Mouse (Mus musculus) thymus, postnatal 10 days (tissue): ENCODE results near the gene Bud23.
"Not testable (repeated sequence)": the region's sequence is repeated elsewhere in the genome, so short reads cannot be mapped to it uniquely, and the experiment has no call there.

Experiments
- DNase-seq, 2 experiments: peaks; one replicate each; pipeline ENCODE4 v3.0.0; 2021; ENCODE audit warnings: low spot score in 2 of 2

The Bud23 gene

DNA sequence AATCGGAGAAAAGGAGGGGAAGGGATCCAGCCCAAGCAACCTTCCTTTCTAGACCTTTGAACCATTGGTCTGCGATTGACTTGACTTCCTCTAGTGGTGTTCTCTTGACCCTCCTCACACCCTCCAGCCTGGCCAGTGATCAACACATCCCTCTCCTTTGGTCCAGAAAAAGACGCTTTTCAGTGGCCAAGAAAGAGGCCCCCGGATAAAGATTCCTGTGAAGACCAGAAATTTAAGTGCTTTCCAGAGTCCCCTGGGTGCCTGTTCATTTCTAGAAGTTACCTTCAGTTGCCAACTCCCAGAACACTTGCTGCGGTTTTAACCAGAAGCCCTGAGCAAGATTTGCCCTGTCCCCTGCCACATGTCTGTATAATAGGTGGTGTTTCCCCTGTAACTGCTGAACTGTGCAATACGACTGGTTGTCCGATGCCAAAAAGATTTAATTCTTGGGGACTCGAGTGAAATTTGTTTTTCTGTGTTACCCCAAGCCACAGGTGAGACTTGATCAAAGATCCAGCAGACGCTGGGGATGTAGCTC, at the start of gene Bud23:
Bud23 (minus strand) TSS at position 51 of the 538 bp plus-strand sequence.
- not testable (repeated sequence) for DNase-seq

- DNase-seq = no peak
These were observed 49.0 kb upstream of the Bud23 start for GRCm38 (mm10) chr5:135113782-135114181.

GRCm38 (mm10) chr5:135109976-135110375, 45.2 kb upstream of the Bud23 start:
- DNase-seq = no peak

GRCm38 (mm10) chr5:135109426-135109825, 44.7 kb upstream of the Bud23 start:
- no peak for DNase-seq

DNA sequence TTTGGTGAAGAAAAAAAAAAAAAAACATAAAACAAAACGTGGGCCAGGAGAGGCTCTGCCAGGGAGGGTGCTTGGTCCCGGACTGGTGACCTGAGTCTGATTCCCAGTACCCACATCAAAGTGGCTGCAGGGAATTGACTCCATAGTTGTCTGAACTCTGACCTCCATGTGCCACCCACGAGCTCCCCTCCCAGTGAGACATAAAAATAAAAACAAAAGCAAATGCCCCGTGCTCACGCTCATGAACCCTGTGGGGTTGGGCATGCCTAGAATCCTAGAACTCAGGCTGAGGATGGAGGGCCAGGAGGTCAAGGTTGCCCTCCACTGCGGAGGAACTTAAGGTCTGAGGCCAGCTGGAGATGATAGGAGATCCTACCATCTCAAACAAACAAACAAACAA, 44.3 kb upstream of the Bud23 start:
- no peak for DNase-seq

- peak; percentile 9 to 46 for DNase-seq
These were observed 43.1 kb upstream of the Bud23 start for GRCm38 (mm10) chr5:135107521-135108501.

- DNase-seq = peak; percentile 60 to 65
These were observed 42.0 kb upstream of the Bud23 start for GRCm38 (mm10) chr5:135106758-135107256.

GRCm38 (mm10) chr5:135103999-135104660, 39.4 kb upstream of the Bud23 start:
- peak in 1 of 2 experiments; percentile 24 for DNase-seq

DNA sequence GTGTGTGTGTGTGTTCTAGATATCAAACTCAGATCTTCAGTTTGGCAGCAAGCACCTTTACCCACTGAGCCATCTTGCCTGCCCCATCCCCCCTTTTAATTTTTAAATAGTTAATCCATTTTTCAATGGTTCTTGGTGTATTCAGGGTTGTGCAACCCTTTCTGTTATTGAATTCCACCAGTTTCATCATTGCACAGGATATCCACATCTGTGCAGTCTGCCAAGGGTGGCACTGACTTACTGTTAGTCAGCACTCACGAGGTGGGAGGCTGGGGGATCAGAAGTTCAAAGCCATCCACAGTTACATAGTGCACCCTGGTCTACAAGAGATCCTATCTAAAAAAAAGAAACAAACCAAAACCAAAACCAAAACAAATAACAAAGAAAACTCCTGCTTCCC, 36.2 kb upstream of the Bud23 start:
- no peak for DNase-seq

GRCm38 (mm10) chr5:135089653-135090052, 24.9 kb upstream of the Bud23 start, which contains the start of gene Mlxipl:
TSS of gene Mlxipl (plus strand) at chr5:135089890.
- DNase-seq = no peak

DNA sequence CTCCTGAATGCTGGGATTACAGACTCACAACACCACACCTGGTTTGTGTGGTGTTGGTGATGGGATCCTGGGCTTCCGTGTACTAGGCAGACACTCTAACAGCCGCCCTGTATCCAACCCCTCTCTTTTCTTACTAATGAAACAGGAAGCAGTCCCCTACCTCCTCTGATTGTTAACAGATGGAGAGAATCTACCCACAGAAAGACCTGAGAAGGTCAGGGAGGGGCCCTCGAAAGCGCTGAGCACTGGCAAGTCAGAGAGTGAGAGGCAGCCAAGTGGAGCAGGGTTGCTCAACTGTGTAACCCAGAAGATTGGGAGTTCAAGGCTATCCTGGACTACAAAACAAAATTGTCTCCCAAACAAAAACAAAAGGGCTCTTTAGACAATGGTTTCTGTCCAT, 22.1 kb upstream of the Bud23 start:
- no peak for DNase-seq

GRCm38 (mm10) chr5:135080539-135080938, 15.8 kb upstream of the Bud23 start:
- DNase-seq = no peak

GRCm38 (mm10) chr5:135079578-135079977, 14.8 kb upstream of the Bud23 start:
- no peak for DNase-seq

DNA sequence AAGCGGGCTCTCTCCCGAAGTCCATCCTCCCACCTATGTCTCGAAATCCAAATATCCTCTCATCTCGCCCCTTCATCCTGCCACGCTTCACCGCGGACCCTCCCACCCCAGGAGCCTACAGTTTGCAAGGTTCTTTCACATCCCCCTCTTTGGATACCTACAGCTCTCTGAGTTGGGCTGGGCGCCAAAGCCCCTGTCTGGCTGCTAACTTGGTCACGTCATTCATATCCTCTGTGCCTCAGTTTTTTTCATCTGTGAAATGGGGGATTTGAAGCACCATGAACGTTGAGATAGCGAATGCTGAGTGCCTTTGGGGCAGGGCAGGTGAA, 13.7 kb upstream of the Bud23 start:
- no peak for DNase-seq

- DNase-seq = peak; percentile 66 to 93
These were observed 13.1 kb upstream of the Bud23 start, which contains the start of gene Vps37d for GRCm38 (mm10) chr5:135077564-135078481. TSS of gene Vps37d (minus strand) at chr5:135078266.

- no peak for DNase-seq
These were observed 12.3 kb upstream of the Bud23 start for GRCm38 (mm10) chr5:135076931-135077505.

DNA sequence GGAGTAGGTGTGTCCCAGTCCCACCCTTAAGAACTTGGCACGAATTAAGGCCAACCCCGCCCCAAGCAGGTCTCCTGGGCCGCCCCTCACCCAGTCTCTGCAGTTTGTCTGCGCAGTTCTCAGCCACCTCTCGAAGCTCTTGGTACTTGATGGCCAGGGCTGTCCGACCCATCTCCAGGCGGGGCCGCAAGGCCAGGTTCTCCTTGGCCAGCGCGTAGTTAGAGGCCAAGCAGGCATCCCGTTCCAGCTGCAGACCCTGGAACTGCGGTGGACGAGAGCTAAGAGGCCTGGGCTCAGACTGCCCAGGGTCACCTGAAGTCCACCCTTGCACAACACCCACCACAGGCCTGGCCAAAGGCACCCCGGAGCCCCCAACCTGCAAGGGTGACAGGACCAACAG, 11.6 kb upstream of the Bud23 start:
- DNase-seq = no peak

- DNase-seq = no peak
These were observed 10.9 kb upstream of the Bud23 start for GRCm38 (mm10) chr5:135075655-135076054.

DNA sequence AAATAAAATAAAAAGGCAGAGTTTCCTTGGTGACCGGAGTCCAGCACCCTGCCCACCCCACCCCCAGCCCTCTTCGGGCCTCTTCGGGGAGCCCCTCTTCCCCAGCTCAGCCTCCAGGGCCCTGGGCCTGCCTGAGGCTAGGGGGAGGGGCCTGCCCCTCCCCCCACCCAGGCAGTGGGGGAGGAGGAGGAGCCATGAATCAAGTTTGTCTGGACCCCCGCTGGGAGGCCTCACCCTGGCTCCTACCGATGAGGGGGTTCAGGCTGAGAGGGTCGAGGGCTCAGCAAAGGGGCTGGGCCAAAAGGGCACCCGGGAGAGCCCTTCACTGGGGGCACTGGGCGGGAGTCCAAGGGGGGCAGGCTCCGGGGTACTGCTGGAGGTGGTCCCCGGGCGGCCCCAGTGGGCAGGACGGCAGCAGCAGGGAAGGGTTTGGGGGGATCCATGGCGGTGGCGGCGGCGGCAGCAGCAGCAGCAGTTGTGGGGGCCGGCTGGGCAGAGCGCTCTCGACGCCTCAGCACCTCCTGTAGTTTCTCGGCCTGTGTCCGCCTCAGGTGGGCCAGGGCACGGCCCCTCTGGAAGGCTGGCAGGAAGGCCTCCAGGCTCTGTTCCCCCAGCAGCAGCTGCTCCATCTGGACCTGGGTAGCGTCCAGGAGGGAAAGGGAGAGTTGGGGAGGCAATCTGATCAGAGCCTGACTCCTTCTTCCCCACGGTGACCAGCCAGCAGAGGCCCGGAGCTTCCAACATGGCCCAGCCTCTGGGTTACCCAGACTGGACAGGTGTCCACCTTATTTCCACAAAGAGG, 8.8 kb upstream of the Bud23 start:
- DNase-seq = no peak

- no peak for DNase-seq
These were observed 8.0 kb upstream of the Bud23 start for GRCm38 (mm10) chr5:135072720-135073119.
